Mouse (Mus musculus) adipose tissue, adult 10 weeks (tissue): Measurements from ENCODE around the gene Syce3. TPM values are rescaled to one million over a fixed set of nuclear protein-coding genes. Genes with fewer than 3 reads are reported as not detected.

Source experiments
- polyA plus RNA-seq: library from polyadenylated mRNA; stranded (reverse); fragments of 350-450 nt; fragmentation: Illumina TruSeq; extraction: RNeasy Lipid Tissue Mini Kit (QIAGEN cat#74804); gene quantifications from one replicate; pipeline ENCODE4 v1.2.3, GENCODE M21; 2014; ENCODE audit warnings: low read depth, low replicate concordance

Syce3 gene
- 2.0 TPM for polyA plus RNA-seq

DNA sequence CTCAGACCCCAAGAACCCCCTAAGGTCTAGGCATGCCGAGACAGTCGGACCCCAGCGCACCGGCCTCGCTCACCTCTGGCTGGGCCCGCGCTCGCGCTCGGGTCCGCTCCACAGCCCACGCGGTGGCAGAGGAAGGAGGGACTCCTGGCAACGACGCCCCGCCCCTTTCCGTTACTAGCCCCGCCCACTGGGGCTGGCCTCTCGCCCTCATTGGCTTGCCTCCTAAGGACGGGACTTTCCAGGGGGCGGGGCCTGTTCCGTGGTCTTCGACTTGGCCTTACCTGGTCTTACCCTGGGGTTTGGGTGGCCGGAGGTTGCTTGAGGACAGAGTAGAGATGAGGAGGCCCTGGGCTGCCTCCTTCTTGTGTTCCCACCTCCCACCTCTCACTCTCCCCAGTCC, at the start of gene Syce3:
Gene Syce3, minus strand, starts transcription at position 386 of the 400 bp plus-strand sequence.

DNA sequence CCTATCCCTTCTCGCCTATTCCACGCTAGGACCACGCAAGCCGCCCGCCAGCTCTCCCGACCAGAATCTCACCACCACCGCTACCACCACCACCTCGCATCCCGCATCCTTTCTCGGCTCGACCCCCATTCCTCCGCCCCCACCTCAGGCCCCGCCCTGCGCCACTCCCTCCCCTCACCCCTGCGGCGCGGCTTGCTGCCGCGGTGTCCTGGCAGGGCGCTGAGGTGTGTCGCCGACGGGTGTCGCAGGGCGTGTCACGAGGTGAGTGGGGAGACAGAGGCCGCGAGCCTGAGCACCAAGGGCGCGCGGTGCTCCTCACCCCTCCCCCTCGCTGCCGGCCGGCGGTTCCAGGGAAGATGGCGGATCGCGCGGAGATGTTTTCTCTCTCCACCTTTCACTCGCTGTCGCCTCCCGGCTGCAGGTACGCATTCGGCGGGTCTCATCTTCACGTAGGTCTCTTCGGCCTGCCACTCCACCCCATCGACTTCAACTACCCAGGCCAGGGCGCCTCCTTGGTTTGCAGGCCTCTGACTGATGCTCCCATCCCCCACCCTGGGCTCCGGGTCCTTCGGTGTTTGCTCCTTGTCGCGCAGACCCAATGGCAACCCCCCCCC, 43.7 kb upstream of the Syce3 start, which contains the start of gene Mapk8ip2:
Gene Mapk8ip2, plus strand, starts transcription at position 49 of the 614 bp plus-strand sequence.

DNA sequence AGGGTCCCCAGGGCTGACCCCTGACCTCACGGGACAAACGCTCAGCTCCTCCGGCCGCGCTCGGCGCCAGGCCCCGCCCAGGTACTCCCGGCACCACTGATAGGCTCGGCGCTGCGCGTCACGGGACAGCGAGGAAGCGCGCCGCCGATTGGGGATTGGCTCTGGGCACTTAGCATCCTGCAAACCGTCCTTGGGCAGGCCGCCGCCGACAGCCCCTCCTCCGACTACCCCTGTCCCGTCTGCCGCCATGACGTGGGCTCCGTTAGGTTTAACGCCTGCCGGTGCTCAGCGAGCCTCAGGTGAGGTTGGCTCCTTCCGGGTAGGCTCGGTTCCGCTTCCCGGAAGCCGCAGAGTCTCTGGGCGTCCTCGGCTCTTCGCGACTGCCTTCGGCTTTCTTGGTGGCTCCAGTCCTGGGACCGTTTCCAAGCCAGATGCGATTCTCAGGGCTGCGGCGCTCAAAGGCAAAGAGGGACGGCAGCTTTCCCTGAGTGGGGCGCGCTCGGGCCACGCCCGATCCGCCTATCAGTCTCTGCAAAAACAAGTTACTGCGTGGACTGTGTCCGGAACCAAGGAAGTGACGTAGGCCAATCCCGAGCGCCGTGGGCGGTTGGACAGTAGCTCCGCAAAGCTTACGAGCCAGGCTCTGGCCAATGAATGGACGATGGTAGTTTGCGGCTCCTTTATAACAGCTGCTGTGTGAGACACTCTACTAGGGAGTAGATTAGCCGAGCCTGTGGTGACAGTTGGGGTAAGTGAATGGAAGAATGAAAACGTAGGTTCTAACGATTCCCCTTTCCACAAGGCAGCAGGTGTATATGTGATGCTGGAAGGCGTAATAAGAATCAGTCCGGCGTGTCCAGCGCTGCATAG, 19.3 kb upstream of the Syce3 start, which contains the start of the genes C730034F03Rik, Gm44502 and Chkb:
Gene C730034F03Rik, plus strand, starts transcription at position 238 of the 870 bp plus-strand sequence.
Gene Gm44502, minus strand, starts transcription at position 345 of the 870 bp plus-strand sequence.
Gene Chkb, minus strand, starts transcription at position 557 of the 870 bp plus-strand sequence.

DNA sequence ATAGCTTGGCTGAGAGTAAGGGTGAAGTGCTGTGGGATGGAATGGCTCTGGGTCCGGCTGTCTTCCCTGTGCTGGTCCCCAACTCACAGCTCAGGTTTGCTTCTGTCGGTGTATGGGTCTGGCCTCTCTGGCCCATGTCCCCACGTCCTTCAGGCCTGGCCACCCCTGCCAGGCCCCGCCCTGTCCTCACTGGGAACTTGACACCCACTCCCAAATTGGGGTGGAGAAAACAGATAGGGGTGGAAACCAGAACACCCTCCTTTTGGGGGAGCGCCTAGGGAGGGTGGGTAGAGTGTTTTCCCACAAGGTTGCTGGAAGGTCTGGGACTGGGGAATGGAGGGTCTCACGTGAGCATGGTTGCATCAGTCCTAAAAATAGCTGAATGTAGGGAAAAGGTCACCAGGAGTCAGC, 15.4 kb upstream of the Syce3 start, which contains the start of gene Cpt1b:
Gene Cpt1b, minus strand, starts transcription at position 153 of the 411 bp plus-strand sequence.

DNA sequence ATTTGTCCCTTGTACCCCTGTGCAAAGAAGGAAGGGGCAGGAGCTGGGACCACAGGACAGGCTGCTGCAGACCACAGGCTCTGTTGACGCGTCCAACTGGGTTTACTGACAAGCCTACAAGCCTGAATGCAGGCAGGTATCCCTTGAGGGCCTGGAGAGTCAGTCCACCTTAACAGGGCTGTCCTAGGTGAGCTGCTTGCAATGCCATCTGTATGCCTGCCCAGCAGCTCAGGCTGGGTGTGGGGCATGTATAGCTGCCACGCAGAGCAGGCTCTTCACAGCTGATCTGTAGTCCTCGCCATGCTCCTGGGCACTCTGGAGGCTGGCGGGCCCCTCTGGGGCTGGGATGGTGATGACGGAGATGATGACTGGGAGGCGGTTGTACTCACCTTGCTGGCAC, 25.7 kb downstream of the Syce3 start, which contains the start of gene Klhdc7b:
Gene Klhdc7b, plus strand, starts transcription at position 301 of the 400 bp plus-strand sequence.

DNA sequence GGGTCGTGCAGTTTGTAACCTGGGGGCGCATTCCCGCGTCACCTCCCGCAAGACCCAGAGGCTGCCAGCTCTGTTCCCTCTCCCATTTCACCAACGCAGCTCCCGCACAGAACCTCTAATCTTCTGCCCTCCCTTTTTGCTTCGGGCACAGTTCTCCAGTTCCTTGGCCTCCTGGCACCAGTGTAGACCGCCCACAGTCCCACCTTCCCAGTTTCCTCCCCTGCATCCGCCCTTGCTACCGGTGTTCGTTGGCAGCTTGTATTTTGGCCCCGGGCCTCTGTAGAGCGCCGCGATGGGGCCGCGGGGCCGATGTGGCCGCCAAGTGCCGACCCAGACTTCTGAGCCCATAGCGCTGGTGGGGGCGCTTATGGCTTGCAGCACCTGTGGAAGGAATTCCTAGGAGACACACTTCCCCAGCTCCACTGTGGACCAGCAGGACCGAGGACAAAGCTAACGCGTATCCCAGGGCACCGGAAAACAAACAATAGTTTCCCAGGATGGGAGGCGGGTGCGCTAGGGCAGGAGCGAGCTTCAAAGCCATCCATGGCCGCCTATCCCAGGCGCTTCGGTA, 31.4 kb downstream of the Syce3 start, which contains the start of gene Odf3b:
Gene Odf3b, minus strand, starts transcription at position 452 of the 571 bp plus-strand sequence.

DNA sequence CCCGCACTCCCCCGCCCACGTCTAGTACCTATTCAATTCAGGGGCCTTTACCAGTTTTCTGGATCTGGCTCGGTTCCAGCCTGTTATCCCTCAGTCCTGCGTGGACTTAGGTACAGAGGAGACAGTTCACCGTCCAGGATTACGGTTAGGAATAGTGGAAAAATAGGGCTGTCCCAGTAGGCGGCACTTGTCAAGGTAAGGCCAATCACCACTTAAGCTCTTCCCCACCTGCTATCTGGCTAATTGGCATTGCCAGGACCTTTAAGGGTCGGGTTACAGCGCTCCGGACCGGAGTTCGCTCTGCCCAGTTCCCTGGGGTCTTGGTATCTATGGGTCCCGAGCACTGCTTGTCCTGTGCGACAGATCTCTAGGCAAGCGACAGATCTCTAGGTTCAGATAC, 33.3 kb downstream of the Syce3 start, which contains the start of gene Tymp:
Gene Tymp, minus strand, starts transcription at position 83 of the 400 bp plus-strand sequence.

DNA sequence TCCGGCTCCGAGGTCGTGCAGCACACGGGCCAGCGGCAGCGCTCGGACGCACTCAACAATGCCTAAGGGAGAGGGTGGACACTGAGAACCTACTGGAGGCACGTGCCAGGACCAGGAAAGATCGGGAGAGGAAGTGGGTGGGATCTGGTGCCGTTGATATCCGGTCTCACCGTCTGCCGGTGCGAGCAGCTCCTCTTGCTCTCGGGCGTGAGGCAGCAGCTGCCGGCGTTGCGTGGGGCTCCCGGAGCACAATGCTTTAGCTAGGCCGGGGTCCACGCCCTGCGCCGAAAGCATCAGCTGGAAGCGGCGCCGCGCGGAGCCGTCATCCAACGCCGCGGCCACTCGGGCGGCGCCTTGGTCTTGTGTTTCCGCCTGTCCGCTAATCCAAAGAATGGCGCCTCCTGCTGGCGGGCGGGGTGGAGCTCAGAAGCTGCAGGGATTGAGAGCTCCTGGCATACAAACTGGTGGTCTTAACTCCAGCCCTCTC, 36.5 kb downstream of the Syce3 start, which contains the start of gene Sco2:
Gene Sco2, minus strand, starts transcription at position 85 of the 487 bp plus-strand sequence.

DNA sequence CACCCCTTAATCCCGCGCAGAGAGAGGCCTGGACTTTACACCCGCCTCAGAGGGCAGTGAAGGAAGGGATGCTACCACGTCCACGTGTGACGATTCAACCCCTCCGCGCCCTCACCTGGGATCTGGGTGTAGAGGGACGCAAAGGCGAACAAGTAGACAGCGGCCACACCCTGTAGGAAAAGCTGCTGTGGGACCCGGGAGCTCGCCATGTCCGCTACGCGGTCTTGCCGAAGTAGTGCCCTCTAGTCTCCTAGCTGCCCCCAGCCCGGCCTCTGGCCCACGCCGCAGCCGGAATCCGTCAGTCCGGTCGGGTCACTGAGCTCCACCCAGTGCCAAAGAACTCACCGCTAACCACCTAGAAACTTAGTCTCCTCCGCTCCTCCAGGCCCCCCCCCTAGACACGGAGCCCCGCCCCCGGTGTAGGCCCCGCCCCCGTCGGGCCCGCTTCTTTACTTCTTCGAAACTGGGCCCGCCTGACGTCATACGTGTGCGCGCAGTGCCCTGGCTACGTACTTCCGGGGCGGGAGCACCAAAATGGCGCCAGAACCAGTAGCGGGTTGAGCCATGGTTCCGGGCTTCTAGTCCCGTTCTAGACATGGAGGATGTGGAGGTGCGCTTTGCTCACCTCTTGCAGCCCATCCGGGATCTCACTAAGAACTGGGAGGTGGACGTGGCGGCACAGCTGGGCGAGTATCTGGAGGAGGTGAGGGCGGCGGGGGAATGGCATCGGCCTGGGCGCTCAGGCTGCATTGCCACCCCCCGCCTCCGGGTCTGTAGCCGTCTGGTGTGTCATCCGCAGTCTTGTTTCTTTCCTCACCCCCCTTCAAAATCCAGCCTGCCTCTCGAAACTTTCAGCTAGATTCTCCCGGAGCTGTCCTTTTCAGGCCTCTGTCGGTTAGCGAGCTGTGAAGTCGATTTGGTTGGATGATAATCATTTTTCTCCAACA, 54.8 kb downstream of the Syce3 start, which contains the start of the genes Lmf2 and Ncaph2:
Gene Lmf2, minus strand, starts transcription at position 419 of the 947 bp plus-strand sequence.
Gene Ncaph2, plus strand, starts transcription at position 479 of the 947 bp plus-strand sequence.

Other genes starting within 250 kb of the Syce3 start
- gene Plxnb2, start 229.7 kb downstream of the Syce3 start, polyA plus RNA-seq = 86.5 TPM
- 9.0 TPM for gene Dennd6b, start 214.0 kb downstream of the Syce3 start, polyA plus RNA-seq
- gene Ppp6r2, start 198.9 kb downstream of the Syce3 start, polyA plus RNA-seq = 28.3 TPM
- 51.1 TPM for gene Sbf1, start 95.2 kb downstream of the Syce3 start, polyA plus RNA-seq
- gene Adm2, start 87.8 kb downstream of the Syce3 start, polyA plus RNA-seq = not detected
- gene Miox, start 76.1 kb downstream of the Syce3 start, polyA plus RNA-seq = not detected
- 32.8 TPM for gene Lmf2, start 54.8 kb downstream of the Syce3 start, polyA plus RNA-seq
- gene Ncaph2, start 54.8 kb downstream of the Syce3 start, polyA plus RNA-seq = 63.2 TPM
- gene Sco2, start 36.7 kb downstream of the Syce3 start, polyA plus RNA-seq = 11.2 TPM
- 1.2 TPM for gene Tymp, start 33.5 kb downstream of the Syce3 start, polyA plus RNA-seq
- gene Odf3b, start 31.2 kb downstream of the Syce3 start, polyA plus RNA-seq = 7.9 TPM
- not detected for gene Klhdc7b, start 25.6 kb downstream of the Syce3 start, polyA plus RNA-seq
- 5.2 TPM for gene Cpt1b, start 15.4 kb upstream of the Syce3 start, polyA plus RNA-seq
- gene C730034F03Rik, start 19.1 kb upstream of the Syce3 start, polyA plus RNA-seq = 2.6 TPM
- gene Gm44502, start 19.2 kb upstream of the Syce3 start, polyA plus RNA-seq = 0.07 TPM
- 58.0 TPM for gene Chkb, start 19.4 kb upstream of the Syce3 start, polyA plus RNA-seq
- gene Mapk8ip2, start 43.4 kb upstream of the Syce3 start, polyA plus RNA-seq = 1.3 TPM
- 25.1 TPM for gene Arsa, start 66.9 kb upstream of the Syce3 start, polyA plus RNA-seq
- gene Shank3, start 89.1 kb upstream of the Syce3 start, polyA plus RNA-seq = 13.8 TPM
- gene Acr, start 157.8 kb upstream of the Syce3 start, polyA plus RNA-seq = 2.9 TPM
- gene Rabl2, start 181.4 kb upstream of the Syce3 start, polyA plus RNA-seq = 21.9 TPM